Mouse (Mus musculus) A20 (cell line): Measurements from ENCODE around the gene Ift80.
"Not testable (repeated sequence)": the region's sequence is repeated elsewhere in the genome, so short reads cannot be mapped to it uniquely, and the experiment has no call there.

Source experiments
- DNase-seq: peaks from one replicate; pipeline ENCODE4 v3.0.0-alpha.2; 2011; ENCODE audit warnings: low read depth, low spot score

The Ift80 gene

GRCm38 (mm10) chr3:68936709-68937108 is 67.7 kb downstream of the Ift80 start:
- no peak for DNase-seq

- DNase-seq: peak; percentile 66
Observed at GRCm38 (mm10) chr3:68935498-68935897, 68.9 kb downstream of the Ift80 start.

GRCm38 (mm10) chr3:68934259-68934658 is 70.1 kb downstream of the Ift80 start:
- DNase-seq: no peak

GRCm38 (mm10) chr3:68928619-68929018 is 75.8 kb downstream of the Ift80 start:
- no peak for DNase-seq

- DNase-seq: peak; percentile 37
Observed at GRCm38 (mm10) chr3:68907509-68907908, 96.9 kb downstream of the Ift80 start.

GRCm38 (mm10) chr3:68904902-68905778 is 99.2 kb downstream of the Ift80 start:
- DNase-seq: peak; percentile 85

- DNase-seq: not testable (repeated sequence)
Observed at GRCm38 (mm10) chr3:68902636-68903035, 101.7 kb downstream of the Ift80 start.

- peak; percentile 30 for DNase-seq
Observed at GRCm38 (mm10) chr3:68897154-68897553, 107.2 kb downstream of the Ift80 start.

GRCm38 (mm10) chr3:68895426-68895825 is 108.9 kb downstream of the Ift80 start:
- DNase-seq: peak; percentile 75

- no peak for DNase-seq
Observed at GRCm38 (mm10) chr3:68886845-68887244, 117.5 kb downstream of the Ift80 start.

- no peak for DNase-seq
Observed at GRCm38 (mm10) chr3:68874079-68874478, 130.3 kb downstream of the Ift80 start.

- no peak for DNase-seq
Observed at GRCm38 (mm10) chr3:68870568-68870950, 133.8 kb downstream of the Ift80 start.

- no peak for DNase-seq
Observed at GRCm38 (mm10) chr3:68869691-68870567, 134.4 kb downstream of the Ift80 start.

GRCm38 (mm10) chr3:68869211-68869690 is 135.1 kb downstream of the Ift80 start, which contains the start of gene 1110032F04Rik:
1110032F04Rik (plus strand) TSS chr3:68869586.
- DNase-seq: no peak

- no peak for DNase-seq
Observed at GRCm38 (mm10) chr3:68852414-68852813, 152.0 kb downstream of the Ift80 start.

GRCm38 (mm10) chr3:68848323-68848722 is 156.0 kb downstream of the Ift80 start:
- DNase-seq: no peak

GRCm38 (mm10) chr3:68844025-68844424 is 160.3 kb downstream of the Ift80 start:
- DNase-seq: peak; percentile 43
